Mouse (Mus musculus) ES-E14 (cell line): ENCODE measurements around the gene Igfn1. TPM values are rescaled to one million over a fixed set of nuclear protein-coding genes. Genes with fewer than 3 reads are reported as not detected.
A peak's percentile ranks its signal among the peaks of the same experiment; 100 is the strongest.

ENCODE experiments used
- DNase-seq: peaks from one replicate; pipeline ENCODE4 v3.0.0-alpha.2; 2013; ENCODE audit warnings: low read depth, low spot score
- H3K27ac ChIP-seq: 2 replicates; pipeline ENCODE4 v1.5.1; 2012; ENCODE audit warnings: low read depth, mild to moderate bottlenecking, low read length, moderate library complexity, mixed read lengths; ENCODE audit not compliant: poor library complexity, insufficient read depth, severe bottlenecking
- H3K36me3 ChIP-seq: 2 replicates; pipeline ENCODE4 v1.6.1; 2012; ENCODE audit warnings: mild to moderate bottlenecking, low read length, moderate library complexity, mixed read lengths; ENCODE audit not compliant: control insufficient read depth, poor library complexity, insufficient read depth, severe bottlenecking
- H3K4me1 ChIP-seq, 2 experiments: fragments of 150-350 bp in 1 of 2; sonication (generic) in 1 of 2; 2 replicates each; pipeline ENCODE4 v1.6.1; 2012; ENCODE audit warnings: low read length in 2 of 2, mild to moderate bottlenecking in 1 of 2, mixed read lengths in 1 of 2; ENCODE audit not compliant: control insufficient read depth in 2 of 2, insufficient read depth in 2 of 2, poor library complexity in 1 of 2
- H3K4me3 ChIP-seq, 2 experiments: fragments of 150-350 bp in 1 of 2; sonication (generic) in 1 of 2; 2 replicates each; pipeline ENCODE4 v1.5.1; 2012; ENCODE audit warnings: low read length in 2 of 2, low read depth in 1 of 2, mild to moderate bottlenecking in 1 of 2, mixed read lengths in 1 of 2; ENCODE audit not compliant: insufficient read depth in 1 of 2, poor library complexity in 1 of 2, severe bottlenecking in 1 of 2
- H3K9ac ChIP-seq: 2 replicates; pipeline ENCODE4 v1.6.1; 2012; ENCODE audit warnings: low read depth, mild to moderate bottlenecking, low read length, mixed read lengths; ENCODE audit not compliant: poor library complexity, insufficient read depth, severe bottlenecking
- H3K9me3 ChIP-seq: fragments of 150-350 bp; sonication (generic); 2 replicates; pipeline ENCODE4 v1.6.1; 2012; ENCODE audit warnings: low read depth, mild to moderate bottlenecking, low read length; ENCODE audit not compliant: control insufficient read depth, insufficient read depth
- CHD2 ChIP-seq: IDR thresholded peaks from 2 replicates; pipeline ENCODE4 v1.6.1; 2014; ENCODE audit warnings: mild to moderate bottlenecking, low read depth, low read length, inconsistent platforms
- HCFC1 ChIP-seq: IDR thresholded peaks from 2 replicates; pipeline ENCODE4 v1.6.1; 2012; ENCODE audit warnings: low read length, inconsistent platforms, borderline replicate concordance; ENCODE audit not compliant: insufficient read depth
- MAFK ChIP-seq: IDR thresholded peaks from 2 replicates; pipeline ENCODE4 v1.6.1; 2014; ENCODE audit warnings: mild to moderate bottlenecking, low read depth, low read length, inconsistent platforms; ENCODE audit not compliant: insufficient read depth
- ZC3H11A ChIP-seq: IDR thresholded peaks from 2 replicates; pipeline ENCODE4 v1.6.1; 2012; ENCODE audit warnings: low read depth, mild to moderate bottlenecking, inconsistent platforms, low read length, borderline replicate concordance
- ZNF384 ChIP-seq: IDR thresholded peaks from 2 replicates; pipeline ENCODE4 v1.6.1; 2012; ENCODE audit warnings: low read depth, low read length, inconsistent platforms
- in situ Hi-C, 2 experiments: fragments of 600-800 bp; cut with MboI; formaldehyde crosslinking; loops; one replicate each; pipeline ENCODE4 v1.15.1; 2025; ENCODE audit warnings: low sequenced_read_pairs in 2 of 2, inconsistent platforms in 1 of 2; ENCODE audit not compliant: unreplicated experiment in 2 of 2
- total RNA-seq: library from RNA; depleted of rRNA; stranded (reverse); fragments of 300-350 nt; gene quantifications from 2 replicates; pipeline ENCODE4 v1.2.3, GENCODE M21; 2012

Gene Igfn1
- total RNA-seq, 1 experiment = 0.04 TPM

DNA sequence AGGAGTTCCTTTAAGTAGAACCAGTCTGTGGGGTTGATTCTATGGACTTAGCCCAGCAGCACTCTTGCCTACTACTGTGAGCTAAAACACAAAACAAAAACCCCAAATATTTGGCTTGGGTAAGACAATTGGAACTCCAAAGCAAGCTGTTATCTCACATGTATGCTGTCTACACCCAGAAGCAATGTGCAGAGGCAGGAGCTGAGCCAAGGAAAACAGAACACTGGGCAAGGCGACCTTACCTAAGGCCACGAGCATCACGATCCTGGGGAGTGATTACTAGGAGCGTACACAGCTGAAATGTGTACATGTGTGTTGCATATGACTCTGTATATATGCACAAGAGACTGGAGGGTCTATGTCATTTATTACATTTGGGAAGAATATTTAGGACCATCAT, 7.4 kb upstream of the Igfn1 start:
- H3K4me3 ChIP-seq = no peak overlapping the region
- no peaks in the 10 kb centered on the region for H3K9me3 ChIP-seq
- H3K27ac ChIP-seq = no peak overlapping the region
- TF ChIP-seq ZNF384 = no peak
- no peak for TF ChIP-seq HCFC1
- no peak for TF ChIP-seq ZC3H11A
- no peak for TF ChIP-seq CHD2
- no peak for TF ChIP-seq MAFK
- DNase-seq = no peak
- H3K36me3 ChIP-seq = no peaks in the 10 kb centered on the region
- peaks cover 0 to 3% of the 10 kb centered on the region in 2 experiments; a peak in 1 of 4 replicates for H3K4me1 ChIP-seq
- no peak overlapping the region for H3K9ac ChIP-seq
- in situ Hi-C loops = no loop called here

DNA sequence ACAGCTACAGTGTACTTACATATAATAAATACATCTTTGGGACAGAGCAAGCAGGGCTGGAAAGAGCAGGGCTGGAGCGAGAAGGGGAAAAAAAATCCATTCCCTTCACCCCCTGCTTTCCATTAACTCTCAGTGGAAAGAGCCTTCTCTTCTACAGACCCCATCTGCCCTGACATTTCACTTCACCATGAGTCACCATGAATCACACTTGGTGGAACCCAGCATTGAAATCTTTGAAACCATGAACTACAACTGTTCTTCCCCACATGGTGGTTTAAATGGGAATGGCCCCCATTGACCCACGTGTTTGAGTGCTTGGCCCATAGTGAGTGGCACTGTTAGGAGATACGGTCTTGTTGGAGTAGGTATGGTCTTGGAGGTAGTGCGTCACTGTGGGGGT, 4.1 kb upstream of the Igfn1 start:
- H3K9ac ChIP-seq = no peak overlapping the region
- H3K36me3 ChIP-seq = no peaks in the 10 kb centered on the region
- in situ Hi-C loops = no loop called here
- H3K4me3 ChIP-seq = no peak overlapping the region
- no peak for DNase-seq
- TF ChIP-seq CHD2 (no peak), HCFC1 (no peak), MAFK (no peak), ZC3H11A (no peak), ZNF384 (no peak)
- H3K9me3 ChIP-seq = no peaks in the 10 kb centered on the region
- no peaks in the 10 kb centered on the region; a peak in 1 of 4 replicates for H3K4me1 ChIP-seq
- H3K27ac ChIP-seq = no peak overlapping the region

DNA sequence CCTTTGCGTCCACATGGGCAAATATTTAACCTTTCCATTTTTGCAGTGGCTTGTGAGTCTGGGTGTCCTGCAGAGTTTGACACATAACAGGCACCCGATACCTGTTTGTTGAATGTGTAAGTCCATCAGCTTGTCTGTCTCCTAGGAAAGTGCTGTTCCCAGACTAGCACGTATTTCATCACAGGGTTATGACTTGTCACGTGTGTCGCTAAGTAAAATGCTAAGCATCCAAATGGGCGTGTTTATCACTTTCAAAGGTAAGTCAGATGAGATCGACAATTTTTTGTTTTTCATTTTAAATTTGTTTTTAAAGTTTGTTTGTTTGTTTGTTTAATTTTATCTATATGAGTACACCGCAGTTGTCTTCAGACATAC, 2.0 kb upstream of the Igfn1 start:
- Histone ChIP-seq H3K9me3 (no peaks in the 10 kb centered on the region), H3K27ac (no peak overlapping the region), H3K4me1 (no peaks in the 10 kb centered on the region; a peak in 1 of 4 replicates), H3K36me3 (no peaks in the 10 kb centered on the region), H3K4me3 (peak overlapping the region; percentile 39 to 81), H3K9ac (no peak overlapping the region)
- TF ChIP-seq CHD2 = no peak
- no peak for TF ChIP-seq ZNF384
- TF ChIP-seq ZC3H11A = no peak
- TF ChIP-seq HCFC1 = no peak
- no peak for TF ChIP-seq MAFK
- in situ Hi-C loops = no loop called here
- no peak for DNase-seq

DNA sequence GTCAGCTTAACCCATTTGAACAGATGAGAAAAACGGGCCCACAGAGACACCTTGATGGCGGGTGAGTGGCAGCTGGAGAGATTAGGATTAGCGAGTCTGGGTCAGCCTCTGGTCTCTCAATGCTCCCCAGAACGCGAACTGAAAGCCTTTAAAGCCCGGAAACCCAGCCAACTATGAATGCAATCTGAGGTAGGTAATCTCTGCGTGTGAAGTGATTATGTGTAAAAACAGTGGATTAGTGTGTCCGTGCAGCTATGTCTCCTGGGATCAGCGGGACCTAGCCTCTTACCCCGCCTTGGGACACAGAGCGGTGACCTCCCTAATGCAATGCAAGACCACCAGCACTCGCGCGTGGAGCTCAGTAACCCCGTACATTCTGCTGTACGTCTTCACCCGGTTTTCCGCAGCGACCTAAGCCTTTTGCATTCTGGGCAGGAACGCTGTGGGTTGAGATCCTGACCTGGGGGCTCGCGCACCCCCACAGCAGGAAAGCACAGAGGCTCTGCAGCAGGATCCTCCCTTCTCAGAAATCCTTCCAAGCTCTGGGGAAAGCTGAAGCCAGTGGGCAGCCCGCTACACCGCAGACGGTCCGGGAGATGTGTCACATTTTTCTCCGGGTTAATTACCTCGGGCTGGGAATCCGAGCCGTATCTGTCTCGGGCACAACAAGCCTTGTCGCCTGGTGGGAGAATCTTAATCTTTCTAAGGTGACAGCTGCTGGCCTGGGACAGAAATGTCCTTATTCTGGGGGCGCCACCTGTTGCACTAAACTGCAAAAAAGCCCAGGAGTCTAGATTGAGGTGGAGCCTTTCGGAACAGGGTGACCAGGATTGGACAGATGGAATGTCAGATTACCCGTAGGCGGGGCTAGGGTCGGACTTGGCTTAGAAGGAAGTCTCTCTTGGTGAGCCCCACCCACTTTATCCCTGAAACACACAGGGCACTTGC, 1.3 kb upstream of the Igfn1 start, which contains the start of gene Tmem9:
Tmem9 (plus strand) TSS at position 940 of the 948 bp plus-strand sequence.
- Histone ChIP-seq H3K4me3 (peak within 1 kb of the TSS; percentile 64 to 81), H3K4me1 (no peaks in the 10 kb centered on the region; a peak in 1 of 4 replicates), H3K9me3 (no peaks in the 10 kb centered on the region), H3K27ac (no peak within 1 kb of the TSS), H3K9ac (peak within 1 kb of the TSS; percentile 38; the same call in 1 of the 2 replicates), H3K36me3 (no peaks in the 10 kb centered on the region)
- in situ Hi-C loops = no loop called here
- DNase-seq = peak; percentile 86
- no peak for TF ChIP-seq CHD2
- TF ChIP-seq ZC3H11A = no peak
- no peak for TF ChIP-seq MAFK
- TF ChIP-seq HCFC1 = no peak
- no peak for TF ChIP-seq ZNF384
